Mouse (Mus musculus) thymus, postnatal 14 days (tissue): ENCODE results near the gene Dusp16.
A peak's percentile ranks its signal among the peaks of the same experiment; 100 is the strongest.

ENCODE experiments used
- DNase-seq: peaks from one replicate; pipeline ENCODE4 v3.0.0; 2021

Dusp16 gene

GRCm38 (mm10) chr6:134792141-134793045 lies at the start of gene Dusp16:
Gene Dusp16 (minus strand): TSS chr6:134792625.
- DNase-seq: peak; percentile 81

- DNase-seq: no peak
These were observed 47.9 kb upstream of the Dusp16 start for GRCm38 (mm10) chr6:134840346-134840745.

GRCm38 (mm10) chr6:134838111-134838510 lies 45.7 kb upstream of the Dusp16 start:
- no peak for DNase-seq

GRCm38 (mm10) chr6:134834585-134835251 lies 42.3 kb upstream of the Dusp16 start:
- DNase-seq: no peak

- peak; percentile 20 for DNase-seq
These were observed 38.4 kb upstream of the Dusp16 start for GRCm38 (mm10) chr6:134830776-134831175.

GRCm38 (mm10) chr6:134829786-134830700 lies 37.6 kb upstream of the Dusp16 start, which contains the start of gene Crebl2:
Gene Crebl2 (plus strand): TSS chr6:134830154.
- DNase-seq: peak; percentile 98

- DNase-seq: peak; percentile 50
These were observed 30.4 kb upstream of the Dusp16 start for GRCm38 (mm10) chr6:134822844-134823243.

- no peak for DNase-seq
These were observed 28.0 kb upstream of the Dusp16 start for GRCm38 (mm10) chr6:134820411-134820810.

- no peak for DNase-seq
These were observed 27.3 kb upstream of the Dusp16 start for GRCm38 (mm10) chr6:134819741-134820140.

- DNase-seq: no peak
These were observed 24.9 kb upstream of the Dusp16 start for GRCm38 (mm10) chr6:134817051-134817928.

GRCm38 (mm10) chr6:134813066-134813465 lies 20.6 kb upstream of the Dusp16 start:
- no peak for DNase-seq

GRCm38 (mm10) chr6:134807794-134808193 lies 15.4 kb upstream of the Dusp16 start:
- DNase-seq: no peak

- DNase-seq: no peak
These were observed 14.7 kb upstream of the Dusp16 start for GRCm38 (mm10) chr6:134807091-134807490.

GRCm38 (mm10) chr6:134806130-134806529 lies 13.7 kb upstream of the Dusp16 start:
- DNase-seq: no peak

- DNase-seq: no peak
These were observed 12.4 kb upstream of the Dusp16 start for GRCm38 (mm10) chr6:134804736-134805277.

- no peak for DNase-seq
These were observed 10.2 kb upstream of the Dusp16 start for GRCm38 (mm10) chr6:134802641-134803043.

GRCm38 (mm10) chr6:134801483-134801882 lies 9.1 kb upstream of the Dusp16 start:
- DNase-seq: no peak

GRCm38 (mm10) chr6:134796297-134796696 lies 3.9 kb upstream of the Dusp16 start:
- DNase-seq: no peak

GRCm38 (mm10) chr6:134793911-134794520 lies 1.6 kb upstream of the Dusp16 start:
- peak; percentile 87 for DNase-seq

- DNase-seq: no peak
These were observed 801 bp upstream of the Dusp16 start for GRCm38 (mm10) chr6:134793046-134793806.
